Mouse (Mus musculus) adipocyte (in vitro differentiated cells): ENCODE results near the gene Gm49383.
"Not testable (repeated sequence)": the region's sequence is repeated elsewhere in the genome, so short reads cannot be mapped to it uniquely, and the experiment has no call there.

Source experiments
- DNase-seq: peaks from one replicate; pipeline ENCODE4 v3.0.0-alpha.2; 2016; ENCODE audit warnings: low spot score

The Gm49383 gene

GRCm38 (mm10) chr12:69198985-69199384 is 2.1 kb upstream of the Gm49383 start:
- no peak for DNase-seq

- peak; percentile 70 for DNase-seq
Measured at GRCm38 (mm10) chr12:69198164-69198535, 1.2 kb upstream of the Gm49383 start, which contains the start of gene Dnaaf2. TSS of gene Dnaaf2 (minus strand) at chr12:69198429.

- peak; percentile 43 for DNase-seq
Measured at GRCm38 (mm10) chr12:69197378-69198163, 667 bp upstream of the Gm49383 start.

- DNase-seq = no peak
Measured at GRCm38 (mm10) chr12:69192637-69193036, 4.3 kb downstream of the Gm49383 start.

- no peak for DNase-seq
Measured at GRCm38 (mm10) chr12:69191396-69191795, 5.5 kb downstream of the Gm49383 start.

GRCm38 (mm10) chr12:69190522-69190921 is 6.4 kb downstream of the Gm49383 start:
- DNase-seq = no peak

GRCm38 (mm10) chr12:69190074-69190473 is 6.8 kb downstream of the Gm49383 start:
- DNase-seq = no peak

GRCm38 (mm10) chr12:69186811-69187471 is 10.0 kb downstream of the Gm49383 start:
- DNase-seq = no peak

GRCm38 (mm10) chr12:69185371-69185770 is 11.5 kb downstream of the Gm49383 start:
- no peak for DNase-seq

GRCm38 (mm10) chr12:69184342-69185295 is 12.3 kb downstream of the Gm49383 start:
- peak; percentile 38 for DNase-seq

- DNase-seq = peak; percentile 97
Measured at GRCm38 (mm10) chr12:69183583-69184308, 13.2 kb downstream of the Gm49383 start, which contains the start of the genes Rpl36al and Mgat2. TSS of gene Rpl36al (minus strand) at chr12:69184083. TSS of gene Mgat2 (plus strand) at chr12:69184157.

GRCm38 (mm10) chr12:69181800-69182199 is 15.1 kb downstream of the Gm49383 start:
- DNase-seq = no peak

- no peak for DNase-seq
Measured at GRCm38 (mm10) chr12:69179371-69179770, 17.5 kb downstream of the Gm49383 start.

- DNase-seq = no peak
Measured at GRCm38 (mm10) chr12:69177526-69177925, 19.4 kb downstream of the Gm49383 start.

GRCm38 (mm10) chr12:69175975-69176374 is 20.9 kb downstream of the Gm49383 start:
- no peak for DNase-seq

- DNase-seq = no peak
Measured at GRCm38 (mm10) chr12:69171307-69171706, 25.6 kb downstream of the Gm49383 start.

- DNase-seq = peak; percentile 84
Measured at GRCm38 (mm10) chr12:69168461-69169106, 28.3 kb downstream of the Gm49383 start, which contains the start of gene Lrr1. TSS of gene Lrr1 (plus strand) at chr12:69168814.

- DNase-seq = no peak
Measured at GRCm38 (mm10) chr12:69167656-69168460, 29.0 kb downstream of the Gm49383 start.

GRCm38 (mm10) chr12:69166861-69167581 is 29.9 kb downstream of the Gm49383 start:
- DNase-seq = not testable (repeated sequence)
